Mouse (Mus musculus) C2C12 (cell line): ENCODE measurements around the gene Eral1.

Experiments
- CTCF ChIP-seq: IDR thresholded peaks from one replicate; pipeline ENCODE4 v1.5.1; 2011; ENCODE audit not compliant: control insufficient read depth, insufficient read depth, insufficient read length
- FOSL1 ChIP-seq: IDR thresholded peaks from one replicate; pipeline ENCODE4 v1.8.0; 2011; ENCODE audit warnings: mild to moderate bottlenecking, low read length; ENCODE audit not compliant: poor library complexity, insufficient read depth, severe bottlenecking
- MAX ChIP-seq: IDR thresholded peaks from one replicate; pipeline ENCODE4 v1.6.1; 2011; ENCODE audit warnings: mild to moderate bottlenecking, control low read depth
- MYOD1 ChIP-seq: IDR thresholded peaks from one replicate; pipeline ENCODE4 v1.6.1; 2011; ENCODE audit warnings: low read depth; ENCODE audit not compliant: control insufficient read depth, insufficient read length
- MYOG ChIP-seq: IDR thresholded peaks from one replicate; pipeline ENCODE4 v1.6.1; 2011; ENCODE audit not compliant: control insufficient read depth, insufficient read length; ENCODE audit errors: extremely low read depth
- USF1 ChIP-seq: IDR thresholded peaks from one replicate; pipeline ENCODE4 v1.6.1; 2011; ENCODE audit warnings: low read depth, mild to moderate bottlenecking, control low read depth, moderate library complexity

GRCm38 (mm10) chr11:78066641-78067040 lies 13.5 kb downstream of the Eral1 start:
- TF ChIP-seq CTCF, result no peak
- TF ChIP-seq MAX, result no peak
- TF ChIP-seq USF1, result no peak
- no peak for TF ChIP-seq MYOG
- no peak for TF ChIP-seq MYOD1
- no peak for TF ChIP-seq FOSL1
